Mouse (Mus musculus): Measurements from ENCODE around the gene Mien1. TPM values are rescaled to one million over a fixed set of nuclear protein-coding genes. Genes with fewer than 3 reads are reported as not detected.

Mien1 gene
- polyA plus RNA-seq, 1 experiment, result 37.1 TPM

- Histone ChIP-seq H3K4me3 (ENCODE audit: extremely low read depth, insufficient read depth, insufficient read length) (no peak overlapping the region), H3K4me1 (ENCODE audit: control insufficient read depth, insufficient read depth, insufficient read length) (no peaks in the 10 kb centered on the region), H3K36me3 (ENCODE audit: control insufficient read depth, insufficient read depth, low read length) (no peaks in the 10 kb centered on the region), H3K27me3 (ENCODE audit: control insufficient read depth, insufficient read depth, low read length) (no peaks in the 10 kb centered on the region), H3K27ac (ENCODE audit: insufficient read depth, low read length) (no peak overlapping the region)
- no peak for TF ChIP-seq CTCF (IDR thresholded peaks at IDR 0.05; ENCODE audit: extremely low read depth, insufficient read depth, insufficient read length, insufficient replicate concordance)
- TF ChIP-seq POLR2A (IDR thresholded peaks at IDR 0.05; ENCODE audit: low read depth, low read length), result no peak
- no peak for DNase-seq (ENCODE audit: low read depth in 1 of 2, low spot score in 2 of 2)
- 79% methylated on average over 9 of the region's 9 CpGs for WGBS
These were observed 6.9 kb downstream of the Mien1 start for GRCm38 (mm10) chr11:98431743-98432502.

- no peaks in the 10 kb centered on the region for H3K4me1 ChIP-seq (ENCODE audit: control insufficient read depth, insufficient read depth, insufficient read length)
These were observed 10.4 kb downstream of the Mien1 start for GRCm38 (mm10) chr11:98428436-98428835.

GRCm38 (mm10) chr11:98426592-98426991 lies 12.2 kb downstream of the Mien1 start:
- Histone ChIP-seq H3K27ac (ENCODE audit: insufficient read depth, low read length) (no peak overlapping the region), H3K4me1 (ENCODE audit: control insufficient read depth, insufficient read depth, insufficient read length) (no peaks in the 10 kb centered on the region), H3K27me3 (ENCODE audit: control insufficient read depth, insufficient read depth, low read length) (no peaks in the 10 kb centered on the region), H3K4me3 (ENCODE audit: extremely low read depth, insufficient read depth, insufficient read length) (no peak overlapping the region), H3K36me3 (ENCODE audit: control insufficient read depth, insufficient read depth, low read length) (no peaks in the 10 kb centered on the region)
- TF ChIP-seq POLR2A (IDR thresholded peaks at IDR 0.05; ENCODE audit: low read depth, low read length), result no peak
- TF ChIP-seq CTCF (IDR thresholded peaks at IDR 0.05; ENCODE audit: extremely low read depth, insufficient read depth, insufficient read length, insufficient replicate concordance), result no peak
- DNase-seq (ENCODE audit: low read depth in 1 of 2, low spot score in 2 of 2), result no peak
- 93% methylated on average over 7 of the region's 7 CpGs for WGBS

More at GRCm38 (mm10) chr11:98428436-98428835, 10.4 kb downstream of the Mien1 start:
- no peak for TF ChIP-seq POLR2A (IDR thresholded peaks at IDR 0.05; ENCODE audit: low read depth, low read length)
- no peak for TF ChIP-seq CTCF (IDR thresholded peaks at IDR 0.05; ENCODE audit: extremely low read depth, insufficient read depth, insufficient read length, insufficient replicate concordance)
- Histone ChIP-seq H3K36me3 (ENCODE audit: control insufficient read depth, insufficient read depth, low read length) (no peaks in the 10 kb centered on the region), H3K27me3 (ENCODE audit: control insufficient read depth, insufficient read depth, low read length) (no peaks in the 10 kb centered on the region), H3K4me3 (ENCODE audit: extremely low read depth, insufficient read depth, insufficient read length) (no peak overlapping the region), H3K27ac (ENCODE audit: insufficient read depth, low read length) (no peak overlapping the region)
- WGBS, result 86% methylated on average over 5 of the region's 5 CpGs
- DNase-seq (ENCODE audit: low read depth in 1 of 2, low spot score in 2 of 2), result no peak

GRCm38 (mm10) chr11:98418939-98419547 lies 19.7 kb downstream of the Mien1 start:
- Histone ChIP-seq H3K4me3 (ENCODE audit: extremely low read depth, insufficient read depth, insufficient read length) (no peak overlapping the region), H3K36me3 (ENCODE audit: control insufficient read depth, insufficient read depth, low read length) (no peaks in the 10 kb centered on the region), H3K27ac (ENCODE audit: insufficient read depth, low read length) (no peak overlapping the region), H3K4me1 (ENCODE audit: control insufficient read depth, insufficient read depth, insufficient read length) (no peaks in the 10 kb centered on the region), H3K27me3 (ENCODE audit: control insufficient read depth, insufficient read depth, low read length) (no peaks in the 10 kb centered on the region)
- WGBS, result 76% methylated on average over 10 of the region's 10 CpGs
- TF ChIP-seq POLR2A (IDR thresholded peaks at IDR 0.05; ENCODE audit: low read depth, low read length) (no peak), CTCF (IDR thresholded peaks at IDR 0.05; ENCODE audit: extremely low read depth, insufficient read depth, insufficient read length, insufficient replicate concordance) (no peak)
- DNase-seq (ENCODE audit: low read depth in 1 of 2, low spot score in 2 of 2), result no peak

- Histone ChIP-seq H3K36me3 (ENCODE audit: control insufficient read depth, insufficient read depth, low read length) (no peaks in the 10 kb centered on the region), H3K4me3 (ENCODE audit: extremely low read depth, insufficient read depth, insufficient read length) (no peak overlapping the region), H3K27ac (ENCODE audit: insufficient read depth, low read length) (no peak overlapping the region), H3K4me1 (ENCODE audit: control insufficient read depth, insufficient read depth, insufficient read length) (no peaks in the 10 kb centered on the region), H3K27me3 (ENCODE audit: control insufficient read depth, insufficient read depth, low read length) (0 out of 2 replicates have a peak, but pooled peaks cover 3% of the 10 kb centered on the region)
- WGBS, result 56% methylated on average over 4 of the region's 6 CpGs
- TF ChIP-seq POLR2A (IDR thresholded peaks at IDR 0.05; ENCODE audit: low read depth, low read length) (no peak), CTCF (IDR thresholded peaks at IDR 0.05; ENCODE audit: extremely low read depth, insufficient read depth, insufficient read length, insufficient replicate concordance) (no peak)
- no peak for DNase-seq (ENCODE audit: low read depth in 1 of 2, low spot score in 2 of 2)
These were observed 20.5 kb downstream of the Mien1 start for GRCm38 (mm10) chr11:98418273-98418672.

- Histone ChIP-seq H3K27me3 (ENCODE audit: control insufficient read depth, insufficient read depth, low read length) (peaks cover 14% of the 10 kb centered on the region), H3K36me3 (ENCODE audit: control insufficient read depth, insufficient read depth, low read length) (no peaks in the 10 kb centered on the region), H3K27ac (ENCODE audit: insufficient read depth, low read length) (no peak overlapping the region), H3K4me1 (ENCODE audit: control insufficient read depth, insufficient read depth, insufficient read length) (peaks cover 6% of the 10 kb centered on the region; the same call in 1 of the 2 replicates), H3K4me3 (ENCODE audit: extremely low read depth, insufficient read depth, insufficient read length) (no peak overlapping the region)
- no peak for DNase-seq (ENCODE audit: low read depth in 1 of 2, low spot score in 2 of 2)
- WGBS, result 74% methylated on average over 1 of the region's 1 CpGs
- TF ChIP-seq POLR2A (IDR thresholded peaks at IDR 0.05; ENCODE audit: low read depth, low read length) (no peak), CTCF (IDR thresholded peaks at IDR 0.05; ENCODE audit: extremely low read depth, insufficient read depth, insufficient read length, insufficient replicate concordance) (no peak)
These were observed 21.7 kb downstream of the Mien1 start for GRCm38 (mm10) chr11:98417074-98417473.

GRCm38 (mm10) chr11:98414162-98414561 lies 24.6 kb downstream of the Mien1 start:
- TF ChIP-seq CTCF (IDR thresholded peaks at IDR 0.05; ENCODE audit: extremely low read depth, insufficient read depth, insufficient read length, insufficient replicate concordance) (no peak), POLR2A (IDR thresholded peaks at IDR 0.05; ENCODE audit: low read depth, low read length) (no peak)
- WGBS, result 42% methylated on average over 2 of the region's 2 CpGs
- DNase-seq (ENCODE audit: low read depth in 1 of 2, low spot score in 2 of 2), result no peak

More at GRCm38 (mm10) chr11:98414162-98414561, 24.6 kb downstream of the Mien1 start:
- peaks cover 6% of the 10 kb centered on the region; the same call in 1 of the 2 replicates for H3K4me1 ChIP-seq (ENCODE audit: control insufficient read depth, insufficient read depth, insufficient read length)
- peaks cover 17% of the 10 kb centered on the region for H3K27me3 ChIP-seq (ENCODE audit: control insufficient read depth, insufficient read depth, low read length)
- H3K27ac ChIP-seq (ENCODE audit: insufficient read depth, low read length), result no peak overlapping the region
- H3K4me3 ChIP-seq (ENCODE audit: extremely low read depth, insufficient read depth, insufficient read length), result no peak overlapping the region
- no peaks in the 10 kb centered on the region for H3K36me3 ChIP-seq (ENCODE audit: control insufficient read depth, insufficient read depth, low read length)

Measured in spleen, adult 2 months (tissue).